Mouse (Mus musculus): ENCODE measurements around the gene Ddx52.

Gene Ddx52

GRCm38 (mm10) chr11:83969040-83969439 is 27.2 kb downstream of the Ddx52 start:
- no peak for DNase-seq

DNA sequence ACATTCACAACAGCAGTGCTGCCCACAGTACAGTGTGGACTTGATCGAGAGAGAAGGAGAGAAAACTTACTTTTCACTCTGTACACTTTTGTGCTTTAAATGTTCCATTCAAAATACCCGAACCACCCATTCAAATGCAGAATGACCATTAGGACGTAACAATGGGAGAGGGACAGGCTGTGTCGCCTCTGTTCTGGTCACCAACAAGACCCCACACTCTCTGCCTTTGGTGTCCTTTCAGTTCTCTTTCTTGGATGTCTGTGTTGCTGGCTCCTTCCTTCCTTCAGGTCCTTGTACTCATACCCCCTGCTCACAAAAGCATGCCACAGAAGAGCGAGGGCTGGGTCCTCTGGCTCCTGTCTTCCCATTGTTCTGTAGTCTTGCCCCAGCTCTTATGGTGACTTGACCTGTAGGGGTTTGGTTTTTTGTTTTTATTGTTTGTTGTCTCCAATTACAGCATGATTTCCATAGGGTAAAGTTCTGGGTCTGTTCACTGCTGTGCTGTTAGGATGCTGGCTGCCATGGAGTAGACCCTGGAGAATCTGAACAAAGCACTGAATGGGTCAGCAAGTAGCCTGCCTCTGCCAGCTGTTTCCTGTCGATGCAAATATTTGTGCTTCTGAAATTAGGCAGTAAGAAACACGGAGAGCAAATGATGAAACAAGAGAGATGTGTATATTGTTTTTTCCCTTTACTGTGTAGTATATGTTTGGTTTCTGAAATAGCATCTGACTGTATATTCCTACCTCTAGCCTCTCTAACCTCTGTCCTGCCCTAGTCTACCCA is 32.9 kb downstream of the Ddx52 start:
- DNase-seq, result no peak

DNA sequence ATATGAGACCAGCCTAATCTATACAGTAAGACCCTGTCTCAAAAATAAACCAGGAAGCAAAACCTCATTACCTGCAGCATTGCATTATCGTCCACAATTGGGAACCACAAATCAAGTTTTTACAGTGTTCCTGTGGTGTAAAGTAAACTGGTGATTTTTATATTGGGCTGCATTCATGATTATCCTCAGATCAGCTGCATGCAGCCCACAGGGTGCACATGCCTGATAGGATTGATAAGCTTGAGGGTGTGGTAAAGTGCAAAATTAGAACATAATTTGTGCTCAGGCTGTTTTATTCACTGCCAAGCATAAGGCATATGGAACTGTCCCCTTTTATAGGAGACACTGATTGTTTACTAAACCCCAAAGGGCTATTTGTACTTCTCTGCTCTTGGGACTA is 33.6 kb downstream of the Ddx52 start:
- no peak for DNase-seq

DNA sequence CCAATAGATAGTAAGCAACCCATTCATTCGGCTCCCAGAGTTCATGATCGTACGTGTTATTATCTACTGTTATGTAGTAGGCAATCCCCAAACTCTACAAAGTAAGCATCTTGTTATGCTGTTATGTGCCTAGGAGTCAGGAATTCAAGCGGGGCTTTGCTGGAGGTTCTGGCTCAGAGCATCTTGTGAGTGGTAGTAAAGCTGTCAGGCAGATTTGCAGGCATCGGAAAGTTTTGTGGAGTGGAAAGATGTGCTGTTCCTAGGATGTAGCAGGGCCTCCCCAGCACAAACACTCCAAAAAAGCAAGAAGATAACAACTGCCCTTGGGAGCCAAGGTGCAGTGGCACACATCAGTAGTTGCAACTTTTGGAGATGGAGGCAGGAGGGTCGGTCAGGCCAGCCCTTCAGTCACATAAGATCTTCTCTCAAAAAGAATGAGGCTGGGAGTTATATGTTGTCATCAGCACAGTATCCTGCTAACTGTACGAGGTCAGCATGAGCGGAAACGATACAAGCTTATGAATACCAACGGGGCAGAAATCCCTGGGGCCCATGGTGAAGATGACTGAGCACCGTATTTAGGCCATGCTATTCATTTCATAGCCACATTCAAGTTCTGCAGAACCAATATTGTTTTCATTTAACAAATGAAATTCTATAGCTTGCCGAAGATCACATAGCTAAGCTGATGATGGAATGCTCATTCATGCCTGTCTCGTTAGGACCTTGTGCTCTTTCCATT is 34.5 kb downstream of the Ddx52 start:
- no peak for DNase-seq

DNA sequence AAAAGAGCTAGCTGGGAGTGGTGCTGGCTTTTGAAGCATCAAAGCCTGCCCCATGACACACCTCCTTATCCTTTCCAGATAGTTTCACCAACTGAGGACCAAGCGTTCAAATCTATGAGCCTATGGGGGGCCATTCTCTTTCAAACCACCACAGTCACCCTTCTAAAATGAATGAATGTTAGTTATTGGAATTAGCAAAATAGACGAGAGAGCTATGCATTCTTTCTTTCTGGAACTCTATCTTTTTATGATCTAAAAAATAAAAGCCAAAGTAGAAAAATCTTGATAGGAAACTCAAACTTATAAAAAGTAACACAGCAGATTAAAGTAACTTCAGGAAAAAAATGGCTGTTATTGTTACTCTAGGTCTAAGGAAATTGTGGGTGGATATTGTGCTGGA is 35.9 kb downstream of the Ddx52 start:
- DNase-seq, result no peak

DNA sequence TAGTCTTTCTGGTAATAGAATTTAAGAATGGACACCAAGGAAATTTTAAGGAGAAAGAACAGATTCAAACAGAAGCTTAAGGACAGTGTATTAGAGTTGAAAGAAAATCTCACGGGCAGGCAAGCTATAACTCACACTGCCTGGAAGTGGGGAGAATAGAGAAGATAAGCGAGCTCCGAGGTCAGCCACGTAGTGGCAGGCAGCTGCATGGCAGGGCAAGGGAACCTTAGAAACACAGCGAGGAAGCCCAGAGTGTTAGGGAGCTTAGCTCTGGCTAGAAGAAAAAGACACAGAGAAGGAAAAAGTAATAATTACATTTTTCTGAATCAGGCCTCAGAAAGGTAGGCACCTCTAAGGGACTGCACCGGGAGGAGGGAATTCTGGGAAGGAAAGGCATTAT is 38.1 kb downstream of the Ddx52 start:
- DNase-seq, result no peak

GRCm38 (mm10) chr11:83981338-83981737 is 39.5 kb downstream of the Ddx52 start:
- no peak for DNase-seq

- DNase-seq, result peak; percentile 31 to 38
These were observed 49.8 kb downstream of the Ddx52 start for GRCm38 (mm10) chr11:83991701-83992100.

DNA sequence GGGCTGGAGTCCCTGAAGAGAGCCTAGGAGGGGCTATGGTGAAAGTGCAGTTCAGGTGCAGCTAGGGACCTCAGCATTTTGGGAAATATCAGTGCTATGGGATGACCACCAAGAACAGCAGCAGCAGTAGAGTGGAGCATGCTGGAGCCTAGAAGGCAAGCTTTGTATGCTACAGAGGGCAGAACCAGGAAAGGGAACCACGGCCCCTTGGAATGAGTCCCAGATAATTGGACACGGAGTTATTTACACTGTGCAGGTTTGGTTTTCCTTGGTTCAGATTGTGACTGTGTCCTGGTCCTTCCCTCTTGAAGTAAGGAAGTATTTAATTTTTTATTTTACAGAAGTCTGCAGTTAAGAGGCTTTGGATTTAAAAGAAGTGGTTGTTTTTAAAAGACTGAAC is 51.6 kb downstream of the Ddx52 start:
- DNase-seq, result no peak

- DNase-seq, result no peak
These were observed 52.6 kb downstream of the Ddx52 start for GRCm38 (mm10) chr11:83994481-83994880.

DNA sequence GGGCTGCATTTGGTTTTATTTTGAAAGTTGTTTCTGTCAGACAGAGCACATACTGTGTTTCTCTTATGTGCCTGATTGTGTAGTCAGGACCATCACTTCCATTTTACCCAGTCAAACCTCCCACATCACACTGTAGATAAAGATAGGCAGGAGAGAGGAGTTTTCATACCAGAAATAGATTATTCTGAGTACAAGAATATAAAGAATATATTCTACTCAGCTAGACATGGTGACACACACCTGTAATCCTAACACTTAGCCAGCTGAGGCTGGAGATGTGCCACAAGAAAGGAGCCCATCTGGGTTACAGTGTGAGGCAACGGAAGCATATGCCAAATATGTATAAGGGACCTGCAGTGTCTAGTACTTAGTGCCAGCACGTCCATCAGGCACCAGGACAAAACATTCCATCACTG is 53.7 kb downstream of the Ddx52 start:
- DNase-seq, result no peak

DNA sequence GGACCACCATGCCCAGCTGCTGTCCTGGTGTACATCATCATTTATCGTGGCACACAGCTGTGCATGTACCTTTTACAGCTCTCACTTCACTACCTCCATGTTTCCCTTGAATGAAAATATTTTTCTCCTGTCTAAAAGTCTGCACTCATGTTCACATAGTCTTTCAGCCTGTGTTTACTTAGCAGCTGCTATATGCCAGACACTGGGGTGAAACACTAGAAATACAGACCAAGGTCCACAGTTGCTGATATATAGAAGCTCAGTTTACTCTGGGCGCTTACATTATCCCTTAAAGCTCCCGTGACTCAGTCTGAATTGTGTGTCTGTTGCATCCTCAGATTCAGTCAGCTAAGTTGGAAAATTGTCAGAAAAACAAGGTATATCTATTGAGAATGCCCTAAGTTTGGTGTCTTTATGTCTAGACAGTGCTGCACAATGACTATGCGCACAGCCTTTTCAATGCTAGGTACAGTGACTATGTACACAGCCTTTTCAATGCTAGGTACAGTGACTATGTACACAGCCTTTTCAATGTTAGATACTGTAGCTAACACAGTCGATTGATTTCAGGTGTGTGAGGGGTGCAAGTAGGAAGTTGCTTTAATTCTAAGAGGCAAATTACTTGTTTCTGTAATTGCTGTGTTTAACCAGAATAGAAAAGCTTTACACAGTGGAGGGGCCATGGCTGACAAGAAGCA is 55.5 kb downstream of the Ddx52 start:
- no peak for DNase-seq

DNA sequence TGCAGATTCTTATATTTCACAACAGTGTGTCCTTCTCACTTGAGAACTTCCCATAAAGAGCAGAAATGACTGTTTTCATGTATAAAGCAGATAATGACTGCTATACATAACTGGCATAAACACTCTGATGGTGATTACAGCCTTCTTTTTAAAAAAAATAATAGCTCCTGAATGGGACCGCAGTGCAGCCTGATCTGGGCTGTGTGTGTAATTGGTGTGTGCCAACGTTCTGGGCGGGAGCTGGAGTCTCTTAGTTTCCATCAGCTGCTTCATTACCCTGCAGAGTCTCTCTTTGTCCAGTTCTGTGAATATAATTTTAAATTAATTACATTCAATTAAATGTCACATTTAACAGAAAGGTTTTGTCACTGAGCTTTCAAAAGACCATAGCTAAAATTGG is 57.1 kb downstream of the Ddx52 start:
- no peak for DNase-seq

- no peak for DNase-seq
These were observed 57.6 kb downstream of the Ddx52 start for GRCm38 (mm10) chr11:83999411-83999915.

GRCm38 (mm10) chr11:84001257-84001656 is 59.4 kb downstream of the Ddx52 start:
- no peak for DNase-seq

DNA sequence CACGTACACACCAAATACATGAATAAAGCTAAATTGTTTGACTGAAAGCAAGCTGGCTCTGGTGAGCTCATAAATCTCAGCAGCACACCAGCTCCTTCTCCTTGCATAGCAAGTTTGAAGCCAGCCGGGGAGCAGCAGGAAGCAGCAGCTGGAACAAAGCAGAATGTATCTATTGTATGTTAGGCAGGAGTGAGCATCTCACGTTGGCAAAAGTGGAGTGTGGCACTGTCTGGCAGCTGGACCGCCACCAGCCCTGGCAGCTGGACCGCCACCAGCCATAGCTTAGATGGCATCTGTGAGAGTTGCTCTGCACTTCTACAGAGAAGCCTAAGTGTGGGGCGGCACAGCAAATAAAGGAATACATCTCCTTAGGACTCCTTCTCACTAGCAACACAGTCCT is 62.1 kb downstream of the Ddx52 start:
- DNase-seq, result peak in 1 of 2 experiments; percentile 28

DNA sequence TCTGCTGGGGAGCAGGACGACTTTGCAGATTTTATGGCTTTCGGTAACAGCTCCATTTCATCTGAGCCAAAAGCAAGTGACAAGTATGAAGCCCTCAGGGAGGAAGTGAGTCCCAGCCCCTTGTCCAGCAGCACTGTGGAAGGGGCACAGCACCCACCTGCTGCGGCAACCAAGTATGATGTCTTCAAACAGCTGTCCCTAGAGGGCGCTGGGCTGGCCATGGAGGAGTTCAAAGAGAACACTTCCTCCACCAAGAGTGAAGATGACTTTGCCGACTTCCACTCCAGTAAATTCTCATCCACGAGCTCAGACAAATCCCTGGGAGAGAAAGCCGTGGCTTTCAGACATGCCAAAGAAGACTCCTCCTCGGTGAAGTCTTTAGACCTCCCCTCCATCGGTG is 67.1 kb downstream of the Ddx52 start:
- peak; percentile 46 to 49 for DNase-seq

DNA sequence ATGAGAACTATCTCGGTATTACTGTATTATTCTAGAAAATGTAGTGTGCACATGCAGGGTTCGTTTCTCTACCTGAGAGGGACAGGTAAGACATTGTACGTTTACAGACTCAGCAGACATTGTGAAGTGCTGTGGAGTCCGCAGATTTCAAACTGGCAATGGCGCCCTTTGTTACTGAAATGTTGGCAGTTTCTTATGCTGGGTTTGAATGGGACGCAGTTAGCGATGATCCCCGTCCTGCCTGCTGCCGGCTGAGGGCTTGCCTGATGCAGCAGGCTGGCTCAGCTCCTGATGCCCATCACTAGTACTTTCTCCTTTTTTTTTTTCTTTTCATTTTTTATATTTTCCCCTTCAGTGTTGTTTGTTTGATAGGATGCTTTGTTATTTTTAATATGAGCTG is 68.5 kb downstream of the Ddx52 start:
- peak; percentile 30 to 36 for DNase-seq

- peak; percentile 21 to 40 for DNase-seq
These were observed 69.2 kb downstream of the Ddx52 start for GRCm38 (mm10) chr11:84011050-84011449.

DNA sequence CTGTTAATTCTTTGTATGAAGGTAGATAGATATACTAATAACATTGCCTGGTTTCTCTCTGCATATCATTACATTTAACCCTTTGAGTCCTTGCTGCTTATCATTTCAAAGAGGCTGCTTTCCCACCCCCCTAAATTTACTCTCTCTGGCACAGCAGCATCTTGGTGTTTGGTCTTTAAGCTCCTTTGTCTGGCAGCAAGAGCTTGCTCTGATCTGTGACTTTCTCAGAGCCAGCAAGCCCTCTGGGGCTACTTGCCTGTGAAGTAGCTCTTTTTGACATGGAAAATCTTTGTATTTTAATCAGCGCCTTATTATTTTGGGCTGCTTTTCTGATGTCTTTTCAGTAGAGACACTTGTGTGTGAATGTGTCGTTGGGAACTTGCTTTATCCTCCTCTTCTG is 69.7 kb downstream of the Ddx52 start:
- DNase-seq, result peak; percentile 24 to 25

Data from cerebellum, postnatal 10 days (tissue).